17 mouse cellular contexts compared by ENCODE assay signal in genomic region chrX:142377358-142377757, GRCm38 (mm10).
"Had no signal": no experiment of that assay in that cellular context is flagged by ENCODE, and none has a peak within 500 bp of the region (broad histone marks: within the 10 kb centered on the region; RNA-seq: fewer than 3 reads in every experiment).

No protein-coding gene starts in this region.

- H3K4me1 ChIP-seq: midbrain, embryonic 10.5 days; midbrain, embryonic 12.5 days; neural tube, embryonic 13.5 days; neural tube, embryonic 15.5 days had no signal

- H3K4me3 ChIP-seq: midbrain, embryonic 10.5 days; midbrain, embryonic 12.5 days; neural tube, embryonic 13.5 days; neural tube, embryonic 15.5 days had no signal

- H3K36me3 ChIP-seq: midbrain, embryonic 10.5 days; midbrain, embryonic 12.5 days; neural tube, embryonic 13.5 days; neural tube, embryonic 15.5 days had no signal

- H3K27me3 ChIP-seq: neural tube, embryonic 13.5 days; neural tube, embryonic 15.5 days had no signal

- ATAC-seq: midbrain, embryonic 16.5 days had no signal

- DNase-seq: lung, adult 18-20 months; lung, embryonic 14.5 days; lung, postnatal 10 days; lung, postnatal 4 days; midbrain, embryonic 14.5 days; retina, postnatal 1 day; right cerebral cortex, adult 18-20 months; right cerebral cortex, postnatal 25 days; right cerebral cortex, postnatal 4 days; spleen, adult 18-20 months; thymus, adult 18-20 months had no signal

- H3K27ac ChIP-seq: liver, embryonic 14.5 days; midbrain, embryonic 10.5 days; midbrain, embryonic 12.5 days; neural tube, embryonic 13.5 days; neural tube, embryonic 15.5 days had no signal

- H3K9me3 ChIP-seq: midbrain, embryonic 10.5 days; midbrain, embryonic 12.5 days; neural tube, embryonic 13.5 days; neural tube, embryonic 15.5 days had no signal
